Mouse (Mus musculus) brain, embryonic 14.5 days (tissue): ENCODE results near the gene Lypd3.

Experiments used
- CTCF ChIP-seq: fragments of 200-500 bp; IDR thresholded peaks from 2 replicates; pipeline ENCODE4 v1.5.1; 2012; ENCODE audit warnings: inconsistent platforms, mild to moderate bottlenecking, moderate library complexity, borderline replicate concordance; ENCODE audit not compliant: insufficient read depth, insufficient read length; ENCODE audit errors: extremely low read depth
- POLR2A ChIP-seq: fragments of 200-500 bp; IDR thresholded peaks from 2 replicates; pipeline ENCODE4 v1.6.1; 2012; ENCODE audit warnings: mild to moderate bottlenecking, inconsistent platforms, borderline replicate concordance; ENCODE audit not compliant: poor library complexity, insufficient read depth, insufficient read length, severe bottlenecking; ENCODE audit errors: extremely low read depth

DNA sequence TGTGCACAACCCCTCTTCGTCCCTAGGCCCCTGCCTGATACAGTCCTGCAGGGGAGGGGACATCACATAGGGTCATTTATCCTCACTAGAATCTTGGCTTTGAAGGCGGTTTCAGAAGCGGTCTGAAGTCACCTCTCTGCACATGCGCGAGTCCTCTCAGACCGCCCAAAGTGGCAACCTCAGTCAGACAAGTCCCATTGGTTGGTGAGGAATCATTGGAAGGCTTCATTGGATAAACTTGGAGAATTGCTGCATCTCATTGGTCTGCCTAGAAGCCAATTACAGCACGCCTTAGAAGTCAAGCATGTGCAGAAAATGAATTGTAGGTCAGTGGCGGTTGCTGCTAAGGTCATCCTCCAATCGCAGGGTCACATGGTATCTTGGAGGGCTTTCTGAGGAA, 40.2 kb downstream of the Lypd3 start, which contains the start of gene Tex101:
- TF ChIP-seq CTCF (no peak), POLR2A (no peak)
